Mouse (Mus musculus) cerebellum, adult 2 months (tissue): ENCODE data around the gene Cyp4f14.

Source experiments
- CTCF ChIP-seq: fragments of 200-500 bp; IDR thresholded peaks from 2 replicates; pipeline ENCODE4 v1.5.1; 2011; ENCODE audit warnings: low read depth, mild to moderate bottlenecking, control low read depth, low read length, moderate library complexity, borderline replicate concordance; ENCODE audit not compliant: insufficient read depth
- POLR2A ChIP-seq: fragments of 200-500 bp; IDR thresholded peaks from 2 replicates; pipeline ENCODE4 v1.6.1; 2011; ENCODE audit warnings: low read length, control low read depth, borderline replicate concordance; ENCODE audit not compliant: insufficient read depth

DNA sequence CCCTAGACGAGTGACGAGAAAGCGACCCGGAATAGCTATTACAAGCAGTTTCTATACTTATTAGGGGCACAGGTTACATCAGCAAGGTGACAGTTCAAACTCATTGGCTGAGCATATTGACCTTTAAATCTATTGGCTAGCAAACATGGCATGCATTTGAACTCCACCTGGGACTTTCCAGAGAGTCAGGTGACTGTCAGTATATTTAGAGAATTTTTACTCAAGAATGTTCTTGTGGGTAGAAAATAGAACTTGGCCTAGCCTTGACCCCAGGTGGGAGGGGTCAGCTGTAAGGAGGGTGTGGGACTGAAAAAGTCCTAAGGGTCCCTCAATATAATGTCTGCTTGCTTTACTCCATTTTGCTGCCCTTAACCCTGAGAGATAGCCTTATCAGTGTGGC is 21.7 kb downstream of the Cyp4f14 start:
- TF ChIP-seq CTCF (no peak), POLR2A (no peak)
